Mouse (Mus musculus): ENCODE measurements around the gene Ptprj. TPM values are rescaled to one million over a fixed set of nuclear protein-coding genes. Genes with fewer than 3 reads are reported as not detected.

Gene Ptprj
- total and polyA plus RNA-seq, 2 experiments, result 12.1 to 35.2 TPM

GRCm38 (mm10) chr2:90497551-90497950 is 82.9 kb downstream of the Ptprj start:
- DNase-seq (ENCODE audit: extremely low read depth, low read depth, low spot score), result peak; percentile 68
- Histone ChIP-seq H3K27ac (replicated peaks; ENCODE audit: insufficient read depth, low read depth, low read length) (no peak overlapping the region), H3K9ac (ENCODE audit: low read depth, low read length) (no peak overlapping the region), H3K79me2 (ENCODE audit: control insufficient read depth, insufficient read depth, low read length) (peaks cover 70% of the 10 kb centered on the region), H3K27me3 (ENCODE audit: control insufficient read depth, insufficient read depth, low read length) (no peaks in the 10 kb centered on the region), H3K4me1 (ENCODE audit: control insufficient read depth, insufficient read depth, low read length) (peaks cover 29% of the 10 kb centered on the region), H3K4me3 (ENCODE audit: insufficient read depth, low read depth, low read length) (no peak overlapping the region), H3K36me3 (ENCODE audit: control insufficient read depth, insufficient read depth, low read length) (no peaks in the 10 kb centered on the region)
- no peak for TF ChIP-seq CTCF (IDR thresholded peaks at IDR 0.05; ENCODE audit: low read depth, low read length)
- no peak for TF ChIP-seq POLR2A (IDR thresholded peaks at IDR 0.05; ENCODE audit: extremely low read depth, insufficient read depth, low read length)
- 18% methylated on average over 3 of the region's 3 CpGs for WGBS

GRCm38 (mm10) chr2:90496680-90497074 is 83.8 kb downstream of the Ptprj start:
- H3K9ac ChIP-seq (ENCODE audit: low read depth, low read length), result no peak overlapping the region
- no peaks in the 10 kb centered on the region for H3K36me3 ChIP-seq (ENCODE audit: control insufficient read depth, insufficient read depth, low read length)
- H3K4me3 ChIP-seq (ENCODE audit: insufficient read depth, low read depth, low read length), result no peak overlapping the region
- no peaks in the 10 kb centered on the region for H3K27me3 ChIP-seq (ENCODE audit: control insufficient read depth, insufficient read depth, low read length)
- TF ChIP-seq POLR2A (IDR thresholded peaks at IDR 0.05; ENCODE audit: extremely low read depth, insufficient read depth, low read length), result no peak
- no peak for TF ChIP-seq CTCF (IDR thresholded peaks at IDR 0.05; ENCODE audit: low read depth, low read length)
- H3K79me2 ChIP-seq (ENCODE audit: control insufficient read depth, insufficient read depth, low read length), result peaks cover 64% of the 10 kb centered on the region
- no peak for DNase-seq (ENCODE audit: extremely low read depth, low read depth, low spot score)
- no peak overlapping the region for H3K27ac ChIP-seq (replicated peaks; ENCODE audit: insufficient read depth, low read depth, low read length)
- 92% methylated on average over 5 of the region's 5 CpGs for WGBS
- H3K4me1 ChIP-seq (ENCODE audit: control insufficient read depth, insufficient read depth, low read length), result peaks cover 22% of the 10 kb centered on the region

GRCm38 (mm10) chr2:90496012-90496679 is 84.3 kb downstream of the Ptprj start:
- H3K79me2 ChIP-seq (ENCODE audit: control insufficient read depth, insufficient read depth, low read length), result peaks cover 61% of the 10 kb centered on the region
- WGBS, result 80% methylated on average over 4 of the region's 4 CpGs
- DNase-seq (ENCODE audit: extremely low read depth, low read depth, low spot score), result no peak
- H3K27ac ChIP-seq (replicated peaks; ENCODE audit: insufficient read depth, low read depth, low read length), result no peak overlapping the region
- H3K4me3 ChIP-seq (ENCODE audit: insufficient read depth, low read depth, low read length), result no peak overlapping the region
- no peaks in the 10 kb centered on the region for H3K36me3 ChIP-seq (ENCODE audit: control insufficient read depth, insufficient read depth, low read length)
- no peaks in the 10 kb centered on the region for H3K27me3 ChIP-seq (ENCODE audit: control insufficient read depth, insufficient read depth, low read length)
- TF ChIP-seq CTCF (IDR thresholded peaks at IDR 0.05; ENCODE audit: low read depth, low read length) (no peak), POLR2A (IDR thresholded peaks at IDR 0.05; ENCODE audit: extremely low read depth, insufficient read depth, low read length) (no peak)
- no peak overlapping the region for H3K9ac ChIP-seq (ENCODE audit: low read depth, low read length)
- H3K4me1 ChIP-seq (ENCODE audit: control insufficient read depth, insufficient read depth, low read length), result peaks cover 19% of the 10 kb centered on the region

GRCm38 (mm10) chr2:90490279-90491046 is 90.0 kb downstream of the Ptprj start:
- H3K36me3 ChIP-seq (ENCODE audit: control insufficient read depth, insufficient read depth, low read length), result no peaks in the 10 kb centered on the region
- peak overlapping the region; percentile 39 for H3K9ac ChIP-seq (ENCODE audit: low read depth, low read length)
- DNase-seq (ENCODE audit: extremely low read depth, low read depth, low spot score), result peak; percentile 93
- no peaks in the 10 kb centered on the region for H3K27me3 ChIP-seq (ENCODE audit: control insufficient read depth, insufficient read depth, low read length)
- H3K4me3 ChIP-seq (ENCODE audit: insufficient read depth, low read depth, low read length), result no peak overlapping the region
- peaks cover 30% of the 10 kb centered on the region for H3K4me1 ChIP-seq (ENCODE audit: control insufficient read depth, insufficient read depth, low read length)
- TF ChIP-seq POLR2A (IDR thresholded peaks at IDR 0.05; ENCODE audit: extremely low read depth, insufficient read depth, low read length) (no peak), CTCF (IDR thresholded peaks at IDR 0.05; ENCODE audit: low read depth, low read length) (no peak)
- peaks cover 26% of the 10 kb centered on the region; the same call in 1 of the 2 replicates for H3K79me2 ChIP-seq (ENCODE audit: control insufficient read depth, insufficient read depth, low read length)
- 12% methylated on average over 13 of the region's 13 CpGs for WGBS
- H3K27ac ChIP-seq (replicated peaks; ENCODE audit: insufficient read depth, low read depth, low read length), result peak overlapping the region; percentile 92

DNA sequence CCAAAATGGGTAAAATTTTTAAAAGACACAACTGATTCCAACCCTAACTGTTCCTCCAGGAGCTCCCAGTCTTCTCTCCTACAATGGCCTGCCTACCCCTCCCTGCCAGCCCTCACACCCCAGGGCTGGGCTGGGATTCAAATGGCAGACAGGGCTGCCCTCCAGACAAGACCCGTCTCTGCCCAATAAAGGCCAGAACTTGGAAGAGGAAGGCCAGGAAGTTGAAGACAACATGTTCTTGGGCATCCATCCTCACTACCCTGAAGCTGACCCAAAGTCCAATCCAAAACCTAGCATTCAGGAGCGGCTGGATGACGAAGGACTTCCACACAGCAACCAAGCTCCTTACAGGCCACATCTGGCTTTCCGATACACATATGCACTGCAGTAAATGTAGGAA is 90.6 kb downstream of the Ptprj start:
- WGBS, result 16% methylated on average over 4 of the region's 4 CpGs
- Histone ChIP-seq H3K9ac (ENCODE audit: low read depth, low read length) (peak overlapping the region; percentile 32), H3K79me2 (ENCODE audit: control insufficient read depth, insufficient read depth, low read length) (peaks cover 23% of the 10 kb centered on the region), H3K4me3 (ENCODE audit: insufficient read depth, low read depth, low read length) (no peak overlapping the region), H3K36me3 (ENCODE audit: control insufficient read depth, insufficient read depth, low read length) (no peaks in the 10 kb centered on the region), H3K27ac (replicated peaks; ENCODE audit: insufficient read depth, low read depth, low read length) (peak overlapping the region; percentile 92), H3K27me3 (ENCODE audit: control insufficient read depth, insufficient read depth, low read length) (no peaks in the 10 kb centered on the region), H3K4me1 (ENCODE audit: control insufficient read depth, insufficient read depth, low read length) (peaks cover 30% of the 10 kb centered on the region)
- DNase-seq (ENCODE audit: extremely low read depth, low read depth, low spot score), result no peak
- no peak for TF ChIP-seq CTCF (IDR thresholded peaks at IDR 0.05; ENCODE audit: low read depth, low read length)
